Mouse (Mus musculus) forebrain, embryonic 13.5 days (tissue): ENCODE data around the gene Samd4b. TPM values are rescaled to one million over a fixed set of nuclear protein-coding genes. Genes with fewer than 3 reads are reported as not detected.

Experiments used
- ATAC-seq: fragments of 200-750 bp; cut with Nextera tagmentation; 2 replicates; pipeline ENCODE4 v1.8.0; 2017
- H3K27ac ChIP-seq: fragments of 300-500 bp; sonication (generic); 2 replicates; pipeline ENCODE4 v1.5.1; 2015; ENCODE audit warnings: inconsistent platforms, mild to moderate bottlenecking, moderate library complexity
- H3K27me3 ChIP-seq: fragments of 300-500 bp; sonication (generic); 2 replicates; pipeline ENCODE4 v1.6.1; 2015; ENCODE audit warnings: mild to moderate bottlenecking, inconsistent platforms
- H3K36me3 ChIP-seq: fragments of 300-500 bp; sonication (generic); 2 replicates; pipeline ENCODE4 v1.6.1; 2015; ENCODE audit warnings: mild to moderate bottlenecking, inconsistent platforms; ENCODE audit not compliant: poor library complexity, severe bottlenecking
- H3K4me1 ChIP-seq: fragments of 300-500 bp; sonication (generic); 2 replicates; pipeline ENCODE4 v1.6.1; 2015; ENCODE audit warnings: inconsistent platforms
- H3K4me2 ChIP-seq: fragments of 300-500 bp; sonication (generic); 2 replicates; pipeline ENCODE4 v1.6.1; 2015; ENCODE audit warnings: inconsistent platforms, mild to moderate bottlenecking, moderate library complexity
- H3K4me3 ChIP-seq: fragments of 300-500 bp; sonication (generic); 2 replicates; pipeline ENCODE4 v1.5.1; 2015; ENCODE audit warnings: mild to moderate bottlenecking, inconsistent platforms
- H3K9ac ChIP-seq: fragments of 300-500 bp; sonication (generic); 2 replicates; pipeline ENCODE4 v1.6.1; 2015; ENCODE audit warnings: mild to moderate bottlenecking, inconsistent platforms
- H3K9me3 ChIP-seq: fragments of 300-500 bp; sonication (generic); replicated peaks from 2 replicates; pipeline ENCODE4 v1.6.1; 2016; ENCODE audit warnings: inconsistent platforms
- WGBS: fragments of 180-500 bp; shearing (Covaris S2); methylation state at CpG from one replicate; pipeline ENCODE4 v1.1.7; 2015; 5-methylcytosine and 5-hydroxymethylcytosine counted together
- polyA plus RNA-seq: library from polyadenylated mRNA; unstranded; fragments of >200 nt; fragmentation: Nextera tagmentation; extraction: Ambion mirVana; gene quantifications from 2 replicates; pipeline ENCODE4 v1.2.1, GENCODE M21; 2015

Gene Samd4b
- polyA plus RNA-seq, 1 experiment from 2014 or later: 20.5 TPM

- Histone ChIP-seq H3K4me1 (no peaks in the 10 kb centered on the region), H3K4me2 (no peak overlapping the region), H3K36me3 (no peaks in the 10 kb centered on the region), H3K4me3 (no peak overlapping the region), H3K27ac (no peak overlapping the region), H3K9ac (no peak overlapping the region), H3K9me3 (no peaks in the 10 kb centered on the region), H3K27me3 (peaks cover 12% of the 10 kb centered on the region; the same call in 1 of the 2 replicates)
- no peak for ATAC-seq
- WGBS: 87% methylated on average over 11 of the region's 11 CpGs
These were observed 115.1 kb downstream of the Samd4b start for GRCm38 (mm10) chr7:28482854-28483253.

GRCm38 (mm10) chr7:28478854-28479253 lies 119.1 kb downstream of the Samd4b start:
- Histone ChIP-seq H3K27me3 (no peaks in the 10 kb centered on the region), H3K4me1 (no peaks in the 10 kb centered on the region), H3K4me2 (no peak overlapping the region), H3K4me3 (no peak overlapping the region), H3K27ac (no peak overlapping the region), H3K9ac (no peak overlapping the region), H3K36me3 (no peaks in the 10 kb centered on the region), H3K9me3 (no peaks in the 10 kb centered on the region)
- WGBS: 11% methylated on average over 8 of the region's 8 CpGs
- no peak for ATAC-seq

DNA sequence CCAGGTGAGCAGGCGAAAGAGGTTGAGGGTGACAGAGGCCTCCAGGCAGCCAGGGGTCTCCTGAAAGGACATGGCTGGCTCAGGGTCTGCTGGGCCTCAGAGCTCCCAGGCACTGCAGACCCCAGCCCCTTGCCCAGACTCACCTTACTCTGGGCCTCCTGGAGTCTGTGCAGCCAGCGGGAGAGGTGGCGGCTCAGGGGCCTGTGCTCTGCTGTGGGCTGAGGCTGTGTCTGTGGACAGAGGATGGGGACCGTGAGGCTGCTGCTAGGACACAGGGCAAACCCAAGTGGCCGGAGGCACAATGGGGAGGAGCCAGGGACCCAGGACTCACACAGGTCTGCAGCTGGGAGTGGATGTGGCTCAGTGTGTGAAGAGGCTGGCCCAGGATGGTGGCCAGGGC lies 120.6 kb downstream of the Samd4b start:
- WGBS: 85% methylated on average over 5 of the region's 5 CpGs
- no peak overlapping the region for H3K4me2 ChIP-seq
- H3K27me3 ChIP-seq: no peaks in the 10 kb centered on the region
- no peak overlapping the region for H3K4me3 ChIP-seq
- no peaks in the 10 kb centered on the region for H3K36me3 ChIP-seq
- no peak overlapping the region for H3K27ac ChIP-seq
- no peaks in the 10 kb centered on the region for H3K9me3 ChIP-seq
- no peaks in the 10 kb centered on the region for H3K4me1 ChIP-seq
- no peak for ATAC-seq
- H3K9ac ChIP-seq: no peak overlapping the region

DNA sequence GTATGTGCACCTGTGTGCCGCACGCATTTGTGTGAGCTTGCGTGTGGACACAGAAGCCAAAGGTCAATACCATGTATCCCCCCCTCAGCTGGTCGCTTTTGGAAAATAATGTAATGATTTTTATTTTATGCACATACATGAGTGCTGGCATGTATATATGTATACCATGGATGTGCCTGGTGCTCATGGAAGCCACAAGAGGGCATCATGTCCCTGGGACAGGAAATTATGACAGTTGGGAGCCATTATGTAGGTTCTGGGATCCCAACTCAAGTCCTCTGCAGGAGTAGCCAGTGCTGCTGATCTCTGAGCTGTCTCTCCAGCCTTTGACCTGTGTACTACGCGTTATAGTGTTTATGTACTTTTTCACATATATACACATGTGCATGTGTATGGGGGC lies 121.8 kb downstream of the Samd4b start:
- WGBS: 89% methylated on average over 6 of the region's 6 CpGs
- Histone ChIP-seq H3K4me1 (no peaks in the 10 kb centered on the region), H3K27me3 (no peaks in the 10 kb centered on the region), H3K4me2 (no peak overlapping the region), H3K9me3 (no peaks in the 10 kb centered on the region), H3K36me3 (no peaks in the 10 kb centered on the region), H3K27ac (no peak overlapping the region), H3K4me3 (no peak overlapping the region), H3K9ac (no peak overlapping the region)
- ATAC-seq: no peak

DNA sequence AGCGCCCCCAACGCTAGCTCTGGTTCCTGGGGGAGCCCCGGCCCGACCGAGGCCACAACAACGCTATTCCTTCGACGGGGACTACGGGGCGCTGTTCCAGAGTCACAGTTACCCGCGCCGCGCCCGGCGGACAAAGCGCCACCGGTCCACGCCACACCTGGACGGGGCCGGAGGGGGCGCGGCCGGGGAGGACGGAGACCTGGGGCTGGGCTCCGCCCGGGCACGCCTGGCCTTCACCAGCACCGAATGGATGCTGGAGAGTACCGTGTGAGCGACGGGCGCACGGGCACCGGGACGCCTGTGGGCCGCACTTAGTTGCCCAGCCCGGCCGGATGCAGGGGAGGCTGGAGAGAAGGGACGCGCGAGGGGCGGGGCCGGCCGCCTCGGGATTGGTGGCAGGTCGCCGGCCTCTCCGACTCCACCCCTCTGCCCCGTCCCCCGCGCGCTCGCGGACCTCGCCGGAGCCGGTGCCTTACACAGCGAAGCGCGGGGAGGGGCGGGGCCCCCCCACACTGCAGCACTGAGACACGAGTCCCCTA lies 130.7 kb downstream of the Samd4b start:
- H3K4me3 ChIP-seq: peak overlapping the region; percentile 44
- H3K27me3 ChIP-seq: peaks cover 26% of the 10 kb centered on the region
- 2% methylated on average over 42 of the region's 63 CpGs for WGBS
- peaks cover 33% of the 10 kb centered on the region for H3K36me3 ChIP-seq
- peak overlapping the region; percentile 65 for H3K9ac ChIP-seq
- ATAC-seq: peak; percentile 50
- no peaks in the 10 kb centered on the region for H3K9me3 ChIP-seq
- peak overlapping the region; percentile 74 for H3K4me2 ChIP-seq
- no peak overlapping the region for H3K27ac ChIP-seq
- H3K4me1 ChIP-seq: peaks cover 29% of the 10 kb centered on the region

DNA sequence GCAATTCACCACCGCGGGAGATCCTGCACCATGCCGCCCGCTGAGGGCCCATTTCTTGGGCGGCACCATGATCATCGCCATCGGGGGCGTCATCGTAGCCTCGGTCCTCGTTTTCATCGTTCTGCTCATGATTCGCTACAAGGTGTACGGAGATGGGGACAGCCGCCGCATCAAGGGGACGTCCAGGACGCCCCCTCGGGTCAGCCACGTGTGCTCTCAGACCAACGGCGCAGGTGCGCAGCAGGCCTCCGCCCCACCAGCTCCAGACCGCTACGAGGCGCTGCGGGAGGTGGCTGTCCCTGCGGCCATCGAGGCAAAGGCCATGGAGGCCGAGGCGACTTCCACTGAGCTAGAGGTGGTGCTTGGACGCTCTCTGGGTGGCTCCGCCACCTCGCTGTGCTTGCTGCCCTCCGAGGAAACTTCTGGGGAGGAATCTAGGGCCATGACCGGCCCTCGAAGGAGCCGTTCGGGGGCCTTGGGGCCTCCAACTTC lies 131.2 kb downstream of the Samd4b start:
- Histone ChIP-seq H3K4me3 (peak overlapping the region; percentile 44), H3K4me1 (peaks cover 29% of the 10 kb centered on the region), H3K9ac (peak overlapping the region; percentile 65), H3K27me3 (peaks cover 26% of the 10 kb centered on the region), H3K36me3 (peaks cover 38% of the 10 kb centered on the region), H3K27ac (no peak overlapping the region), H3K9me3 (no peaks in the 10 kb centered on the region), H3K4me2 (peak overlapping the region; percentile 74)
- WGBS: 15% methylated on average over 40 of the region's 40 CpGs
- ATAC-seq: 0 out of 2 replicates have a peak, but pooled peaks have one; percentile 1

GRCm38 (mm10) chr7:28464416-28465212 lies 133.3 kb downstream of the Samd4b start:
- peaks cover 58% of the 10 kb centered on the region for H3K36me3 ChIP-seq
- ATAC-seq: peak; percentile 77
- 61% methylated on average over 10 of the region's 10 CpGs for WGBS
- H3K4me2 ChIP-seq: peak overlapping the region; percentile 22
- no peak overlapping the region for H3K27ac ChIP-seq
- H3K27me3 ChIP-seq: peaks cover 26% of the 10 kb centered on the region
- H3K4me1 ChIP-seq: peaks cover 29% of the 10 kb centered on the region
- H3K9me3 ChIP-seq: no peaks in the 10 kb centered on the region
- no peak overlapping the region for H3K9ac ChIP-seq
- H3K4me3 ChIP-seq: 0 out of 2 replicates have a peak overlapping the region, but pooled peaks have one; percentile 0

GRCm38 (mm10) chr7:28462769-28463168 lies 135.2 kb downstream of the Samd4b start:
- Histone ChIP-seq H3K9ac (no peak overlapping the region), H3K4me2 (no peak overlapping the region), H3K4me3 (no peak overlapping the region), H3K9me3 (no peaks in the 10 kb centered on the region), H3K4me1 (peaks cover 28% of the 10 kb centered on the region), H3K36me3 (peaks cover 77% of the 10 kb centered on the region), H3K27me3 (peaks cover 19% of the 10 kb centered on the region), H3K27ac (no peak overlapping the region)
- no peak for ATAC-seq
- WGBS: 95% methylated on average over 2 of the region's 2 CpGs

DNA sequence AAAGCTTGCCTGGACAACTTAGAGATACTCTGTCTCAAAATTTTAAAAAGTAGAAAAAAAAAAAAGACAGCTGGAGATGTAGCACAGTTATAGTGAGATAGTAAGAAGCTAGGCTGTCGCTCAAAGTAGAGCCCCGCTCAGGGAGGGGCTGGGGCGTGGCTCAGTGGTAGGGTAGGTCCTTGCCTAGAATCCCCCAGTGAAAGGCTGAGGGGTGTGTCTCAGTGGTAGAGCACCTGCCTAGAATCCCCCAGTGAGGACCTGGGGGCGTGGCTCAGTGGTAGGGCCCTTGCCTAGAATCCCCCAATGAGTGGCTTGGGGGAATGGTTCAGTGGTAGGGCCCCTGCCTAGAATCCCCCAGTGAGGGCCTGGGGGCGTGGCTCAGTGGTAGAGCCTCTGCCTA lies 137.6 kb downstream of the Samd4b start:
- Histone ChIP-seq H3K27ac (no peak overlapping the region), H3K4me3 (no peak overlapping the region), H3K9ac (no peak overlapping the region), H3K4me2 (no peak overlapping the region), H3K36me3 (peaks cover 85% of the 10 kb centered on the region), H3K27me3 (no peaks in the 10 kb centered on the region), H3K9me3 (no peaks in the 10 kb centered on the region), H3K4me1 (peaks cover 14% of the 10 kb centered on the region)
- no peak for ATAC-seq
- 93% methylated on average over 4 of the region's 5 CpGs for WGBS

DNA sequence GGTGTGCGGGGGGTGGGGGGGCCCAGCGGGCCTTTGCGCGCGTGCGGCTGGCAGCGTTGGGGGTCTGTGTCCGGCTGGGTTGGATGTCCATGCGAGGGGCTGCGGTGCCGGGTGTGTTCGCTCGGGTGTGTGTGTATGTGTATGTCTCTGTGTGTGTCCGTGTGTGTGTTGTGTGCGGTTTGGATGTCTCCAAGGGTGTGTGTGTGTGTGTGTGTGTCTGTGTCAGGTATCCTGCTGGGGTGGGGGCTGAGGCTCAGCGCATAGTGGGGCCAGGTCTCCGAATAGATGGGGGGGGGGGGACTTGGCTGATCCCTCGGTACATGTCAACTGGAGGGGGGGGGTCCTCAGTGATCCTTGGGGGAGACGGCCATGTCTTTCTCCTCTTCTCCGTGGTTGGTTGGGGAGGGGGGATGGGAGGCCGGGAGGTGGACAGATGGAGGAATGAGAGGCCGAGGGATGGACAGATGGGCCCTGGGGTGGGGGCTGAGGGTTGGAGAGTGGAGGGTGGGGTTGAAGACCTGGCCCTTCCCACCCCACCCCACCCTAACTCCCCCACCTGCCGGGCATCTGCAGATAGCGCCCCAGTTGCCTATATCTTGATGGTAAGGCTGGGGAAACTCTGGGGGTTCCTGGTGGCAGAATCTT lies 145.5 kb downstream of the Samd4b start:
- H3K4me3 ChIP-seq: peak overlapping the region; percentile 87
- peaks cover 14% of the 10 kb centered on the region for H3K4me1 ChIP-seq
- peak overlapping the region; percentile 86 for H3K4me2 ChIP-seq
- H3K9me3 ChIP-seq: no peaks in the 10 kb centered on the region
- H3K27ac ChIP-seq: peak overlapping the region; percentile 69; the same call in 1 of the 2 replicates
- H3K9ac ChIP-seq: peak overlapping the region; percentile 88
- no peaks in the 10 kb centered on the region for H3K27me3 ChIP-seq
- peaks cover 32% of the 10 kb centered on the region for H3K36me3 ChIP-seq
- ATAC-seq: peak; percentile 57
- 2% methylated on average over 18 of the region's 24 CpGs for WGBS

- H3K4me2 ChIP-seq: peak within 1 kb of the TSS; percentile 86
- ATAC-seq: peak; percentile 78
- H3K9ac ChIP-seq: peak within 1 kb of the TSS; percentile 88
- peak within 1 kb of the TSS; percentile 87 for H3K4me3 ChIP-seq
- H3K4me1 ChIP-seq: peaks cover 21% of the 10 kb centered on the region
- H3K36me3 ChIP-seq: peaks cover 25% of the 10 kb centered on the region
- H3K27ac ChIP-seq: peak within 1 kb of the TSS; percentile 69
- under 1% methylated on average over 30 of the region's 97 CpGs for WGBS
- no peaks in the 10 kb centered on the region for H3K9me3 ChIP-seq
- no peaks in the 10 kb centered on the region for H3K27me3 ChIP-seq
These were observed 146.2 kb downstream of the Samd4b start, which contains the start of gene Lrfn1 for GRCm38 (mm10) chr7:28451531-28452360. Lrfn1 (plus strand) TSS chr7:28451980.
